Mouse (Mus musculus) neutrophil, adult 83 days (primary cell): ENCODE measurements around the gene Rnf148. TPM values are rescaled to one million over a fixed set of nuclear protein-coding genes. Genes with fewer than 3 reads are reported as not detected.

Source experiments
- total RNA-seq, 2 experiments: library from RNA; stranded (reverse); gene quantifications; one replicate each; pipeline ENCODE4 v1.2.4; 2023

Gene Rnf148
- total RNA-seq: not detected

DNA sequence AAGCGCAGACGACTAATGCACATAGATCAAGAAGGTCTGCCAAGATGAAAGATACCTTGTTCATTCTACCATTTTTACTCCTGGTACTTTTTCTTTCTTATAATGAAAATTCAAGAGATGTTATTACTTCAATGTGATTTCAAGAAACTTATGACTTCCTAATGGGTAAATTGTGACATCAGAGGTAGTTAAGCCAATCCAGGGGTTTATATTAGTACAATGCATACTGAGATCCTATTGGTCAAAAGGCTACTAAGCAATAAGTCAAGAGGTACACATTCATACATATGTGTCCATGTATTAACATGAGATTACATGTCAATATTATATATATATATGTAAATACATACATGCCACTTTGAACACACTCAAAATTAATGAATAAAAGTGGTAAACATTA is at the start of gene Rnf148:
Gene Rnf148, minus strand, starts transcription at position 101 of the 400 bp plus-strand sequence.

DNA sequence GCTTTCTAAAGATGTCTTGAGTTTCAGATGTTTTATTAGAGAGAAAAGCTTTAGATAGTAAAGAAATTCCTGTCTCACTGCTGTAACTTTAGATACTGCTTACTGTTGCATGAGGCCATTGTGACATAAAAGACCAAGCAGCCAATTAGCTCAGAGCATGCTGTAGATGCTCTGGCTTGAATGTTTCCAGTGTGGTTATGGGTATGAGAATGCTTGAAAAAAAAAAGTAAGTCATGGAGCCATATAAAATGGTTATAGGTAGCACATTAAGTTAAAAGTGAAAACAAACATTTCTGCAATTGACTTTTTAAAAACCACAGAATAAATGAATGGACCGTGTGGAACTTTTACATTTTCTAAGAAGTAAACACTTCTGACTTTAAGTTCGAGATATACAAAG is 4.7 kb downstream of the Rnf148 start, which contains the start of gene Rnf133:
Gene Rnf133, minus strand, starts transcription at position 101 of the 400 bp plus-strand sequence.

Other genes with a start within 250 kb of the Rnf148 start
- gene Rnf133, start 4.8 kb downstream of the Rnf148 start, total RNA-seq: not detected
- gene Cadps2, start 184.3 kb upstream of the Rnf148 start, total RNA-seq: under 1 TPM in 1 of 2 experiments, not detected in 1; 0.20 TPM